ENCODE assay signal across 9 mouse cellular contexts in the genomic region with DNA sequence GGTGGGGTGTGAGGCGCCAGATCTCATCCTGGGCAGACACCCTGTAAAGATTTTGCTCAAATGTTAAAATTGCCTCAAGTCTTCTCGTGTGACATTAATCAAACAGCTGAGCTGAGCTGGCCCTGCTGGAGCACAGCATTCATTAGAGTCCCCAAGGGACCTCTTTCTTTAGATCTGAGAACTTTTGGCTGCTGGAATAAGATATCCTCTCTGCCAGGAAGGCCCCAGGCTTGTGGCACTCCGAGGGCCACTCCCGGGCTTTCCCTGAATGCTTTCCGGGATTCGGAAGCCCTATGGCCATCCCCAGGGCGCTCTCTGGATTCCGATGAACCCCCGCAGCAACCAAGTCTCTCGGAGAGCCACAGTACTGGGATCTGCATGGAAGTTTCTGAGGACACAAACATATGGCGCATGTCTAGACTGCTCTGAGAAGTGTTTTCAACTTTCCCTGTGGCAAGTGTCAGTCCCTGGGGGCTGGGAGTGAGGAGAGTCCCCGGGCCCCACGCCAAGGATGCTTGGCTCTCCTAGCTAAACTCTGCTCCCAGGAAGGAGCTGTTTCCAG. TPM values are rescaled to one million over a fixed set of nuclear protein-coding genes. Genes with fewer than 3 reads are reported as not detected.
DNase-seq lines count a peak whose midpoint lies in the region; ATAC-seq and TF ChIP-seq lines count a peak whose summit lies in the region.
"Had no signal": no experiment of that assay in that cellular context is flagged by ENCODE, and none has a peak within 500 bp of the region (broad histone marks: within the 10 kb centered on the region; RNA-seq: fewer than 3 reads in every experiment).

No protein-coding gene starts in this region.

- WGBS in hindbrain, postnatal 0 days = 2% methylated on average over 13 of the region's 13 CpGs
- WGBS in limb, embryonic 12.5 days = 3% methylated on average over 13 of the region's 13 CpGs
- 6% methylated on average over 13 of the region's 13 CpGs for WGBS in neural tube, embryonic 12.5 days

- H3K9me3 ChIP-seq in hindbrain, postnatal 0 days (ENCODE audit: low read length) = no peaks in the 10 kb centered on the region
- H3K9me3 ChIP-seq in limb, embryonic 12.5 days = 0 out of 2 replicates have a peak, but pooled peaks cover 5% of the 10 kb centered on the region
- 0 out of 2 replicates have a peak, but pooled peaks cover 4% of the 10 kb centered on the region for H3K9me3 ChIP-seq in neural tube, embryonic 12.5 days
- H3K9me3 ChIP-seq: liver, embryonic 15.5 days had no signal

- peak; percentile 14 for DNase-seq in ZHBTc4 (ENCODE audit: low read depth, low spot score)
- peak; percentile 66 for DNase-seq in embryo, embryonic 11 days
- peak; percentile 52 to 71 for DNase-seq in gastrocnemius, postnatal 36 days
- peak; percentile 87 for DNase-seq in hindbrain, postnatal 0 days (ENCODE audit: low spot score)
- DNase-seq in spleen, postnatal 14 days (ENCODE audit: low spot score in 2 of 2) = no peak

- peaks cover 17% of the 10 kb centered on the region for H3K4me1 ChIP-seq in hindbrain, postnatal 0 days (ENCODE audit: insufficient read depth, low read length)
- peaks cover 19% of the 10 kb centered on the region for H3K4me1 ChIP-seq in limb, embryonic 12.5 days (replicated peaks)
- peaks cover 25% of the 10 kb centered on the region for H3K4me1 ChIP-seq in neural tube, embryonic 12.5 days

- no peak for TF ChIP-seq CTCF in hindbrain, postnatal 0 days (IDR thresholded peaks at IDR 0.05; ENCODE audit: low read depth)

- H3K9ac ChIP-seq in hindbrain, postnatal 0 days (replicated peaks; ENCODE audit: low read length) = no peak overlapping the region
- no peak overlapping the region for H3K9ac ChIP-seq in limb, embryonic 12.5 days (replicated peaks)
- H3K9ac ChIP-seq in neural tube, embryonic 12.5 days = 0 out of 2 replicates have a peak overlapping the region, but pooled peaks have one; percentile 38
- H3K9ac ChIP-seq: liver, embryonic 15.5 days had no signal

- peak; percentile 79 for ATAC-seq in hindbrain, postnatal 0 days
- ATAC-seq in limb, embryonic 12.5 days (ENCODE audit: insufficient number of reproducible peaks, insufficient read depth, low FRiP score, low TSS enrichment, low read depth) = peak; percentile 34; the same call in 1 of the 2 replicates
- ATAC-seq in neural tube, embryonic 12.5 days (ENCODE audit: low FRiP score, low read depth) = peak; percentile 69
- ATAC-seq in CD4-positive, CD25-positive, alpha-beta regulatory T cell, adult 4 months = no peak

- H3K4me2 ChIP-seq in hindbrain, postnatal 0 days (ENCODE audit: low read depth, low read length) = peak overlapping the region; percentile 34
- peak overlapping the region; percentile 54 for H3K4me2 ChIP-seq in limb, embryonic 12.5 days
- H3K4me2 ChIP-seq in neural tube, embryonic 12.5 days (replicated peaks) = peak overlapping the region; percentile 55
- H3K4me2 ChIP-seq: liver, embryonic 15.5 days had no signal

- intact Hi-C loops in gastrocnemius, postnatal 36 days (cut with DNase I) = no loop called here

- H3K27me3 ChIP-seq in hindbrain, postnatal 0 days (ENCODE audit: insufficient read depth, low read length) = no peaks in the 10 kb centered on the region
- H3K27me3 ChIP-seq in limb, embryonic 12.5 days = no peaks in the 10 kb centered on the region
- no peaks in the 10 kb centered on the region for H3K27me3 ChIP-seq in neural tube, embryonic 12.5 days (replicated peaks)
- H3K27me3 ChIP-seq: liver, embryonic 15.5 days had no signal

- no peaks in the 10 kb centered on the region for H3K36me3 ChIP-seq in hindbrain, postnatal 0 days (ENCODE audit: insufficient read depth, low read length)
- no peaks in the 10 kb centered on the region for H3K36me3 ChIP-seq in limb, embryonic 12.5 days
- no peaks in the 10 kb centered on the region for H3K36me3 ChIP-seq in neural tube, embryonic 12.5 days
- H3K36me3 ChIP-seq: liver, embryonic 15.5 days had no signal

- H3K4me3 ChIP-seq in hindbrain, postnatal 0 days (ENCODE audit: low read length) = no peak overlapping the region
- peak overlapping the region; percentile 23 for H3K4me3 ChIP-seq in limb, embryonic 12.5 days (replicated peaks)
- no peak overlapping the region for H3K4me3 ChIP-seq in neural tube, embryonic 12.5 days
- H3K4me3 ChIP-seq: liver, embryonic 15.5 days had no signal

- 0 out of 2 replicates have a peak overlapping the region, but pooled peaks have one; percentile 48 for H3K27ac ChIP-seq in hindbrain, postnatal 0 days
- peak overlapping the region; percentile 82 for H3K27ac ChIP-seq in limb, embryonic 12.5 days
- H3K27ac ChIP-seq in neural tube, embryonic 12.5 days = peak overlapping the region; percentile 75
- H3K27ac ChIP-seq: liver, embryonic 15.5 days had no signal

RNA-seq across cellular contexts. Expression of gene Rgs8, which starts 10.8 kb away (rescaled TPM):
- under 1 TPM in 1 of 2 experiments, not detected in 1; 0.05 TPM for total RNA-seq in gastrocnemius, postnatal 36 days (2021)
- total RNA-seq in hindbrain, postnatal 0 days (2014; rRNA removed) = 23.9 and 40.1 TPM in 2 replicates
- polyA plus RNA-seq in hindbrain, postnatal 0 days (2015; fragmentation: Nextera tagmentation; extraction: Ambion mirVana) = 12.5 and 14.1 TPM in 2 replicates
- 0.81 and 1.4 TPM in 2 replicates for polyA plus RNA-seq in limb, embryonic 12.5 days (2016; fragmentation: Nextera tagmentation; extraction: Ambion mirVana)
- 16.9 and 17.0 TPM in 2 replicates for polyA plus RNA-seq in neural tube, embryonic 12.5 days (2016; fragmentation: Nextera tagmentation; extraction: Ambion mirVana)
- under 1 TPM in 1 of 2 experiments, not detected in 1; 0.22 TPM for polyA plus RNA-seq in CD4-positive, CD25-positive, alpha-beta regulatory T cell, adult 4 months (2017; shearing (Covaris generic))

Comparison
In these comparisons a context has a peak if more than half of its experiments do, and no peak if none do; other contexts are left out.
1. DNase-seq: peak in ZHBTc4 (single experiment), embryo, embryonic 11 days (single experiment), gastrocnemius, postnatal 36 days (2 of 2) and hindbrain, postnatal 0 days (single experiment); none in spleen, postnatal 14 days (0 of 2).
2. Peak in every context shown above with its lines, with median percentiles within 50 percentile points of each other: H3K27ac ChIP-seq and H3K4me2 ChIP-seq.